Mouse (Mus musculus): ENCODE results near the gene Bcas3.
A peak's percentile ranks its signal among the peaks of the same experiment; 100 is the strongest.

Gene Bcas3

DNA sequence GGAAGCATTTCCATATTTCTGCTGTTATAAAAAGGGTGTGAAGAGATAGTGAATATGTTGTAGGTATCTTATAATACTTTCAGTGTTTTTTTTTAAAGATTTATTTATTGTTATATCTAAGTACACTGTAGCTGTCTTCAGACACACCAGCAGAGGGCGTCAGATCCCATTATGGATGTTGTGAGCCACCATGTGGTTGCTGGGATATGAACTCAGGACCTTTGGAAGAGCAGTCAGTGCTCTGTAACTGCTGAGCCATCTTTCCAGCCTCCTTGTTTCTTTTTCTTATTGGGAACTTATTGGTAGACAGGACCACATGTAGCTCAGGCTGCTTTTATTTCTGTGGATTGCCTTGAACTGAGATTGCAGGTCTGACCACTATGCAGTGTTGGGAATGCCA lies 27.1 kb downstream of the Bcas3 start:
- no peak for DNase-seq

DNA sequence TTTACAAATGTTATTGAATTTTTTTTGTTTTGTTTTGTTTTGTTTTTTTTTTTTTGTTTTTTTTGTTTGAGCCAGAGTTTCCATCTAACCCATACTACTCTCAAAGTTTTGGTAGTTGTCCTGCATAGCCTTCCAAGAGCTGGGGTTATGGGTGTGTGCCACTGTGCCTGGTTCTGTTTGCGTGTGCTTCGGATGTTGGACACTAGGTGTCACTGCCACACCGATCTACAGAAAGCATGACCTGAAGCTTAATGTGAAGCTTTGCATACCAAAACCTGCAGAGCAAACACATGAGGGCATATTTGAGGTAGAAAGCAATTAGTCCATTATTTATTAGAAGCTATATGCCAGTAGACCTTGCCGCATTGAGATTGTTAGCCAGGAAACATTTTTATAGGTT lies 29.1 kb downstream of the Bcas3 start:
- DNase-seq = peak; percentile 54

DNA sequence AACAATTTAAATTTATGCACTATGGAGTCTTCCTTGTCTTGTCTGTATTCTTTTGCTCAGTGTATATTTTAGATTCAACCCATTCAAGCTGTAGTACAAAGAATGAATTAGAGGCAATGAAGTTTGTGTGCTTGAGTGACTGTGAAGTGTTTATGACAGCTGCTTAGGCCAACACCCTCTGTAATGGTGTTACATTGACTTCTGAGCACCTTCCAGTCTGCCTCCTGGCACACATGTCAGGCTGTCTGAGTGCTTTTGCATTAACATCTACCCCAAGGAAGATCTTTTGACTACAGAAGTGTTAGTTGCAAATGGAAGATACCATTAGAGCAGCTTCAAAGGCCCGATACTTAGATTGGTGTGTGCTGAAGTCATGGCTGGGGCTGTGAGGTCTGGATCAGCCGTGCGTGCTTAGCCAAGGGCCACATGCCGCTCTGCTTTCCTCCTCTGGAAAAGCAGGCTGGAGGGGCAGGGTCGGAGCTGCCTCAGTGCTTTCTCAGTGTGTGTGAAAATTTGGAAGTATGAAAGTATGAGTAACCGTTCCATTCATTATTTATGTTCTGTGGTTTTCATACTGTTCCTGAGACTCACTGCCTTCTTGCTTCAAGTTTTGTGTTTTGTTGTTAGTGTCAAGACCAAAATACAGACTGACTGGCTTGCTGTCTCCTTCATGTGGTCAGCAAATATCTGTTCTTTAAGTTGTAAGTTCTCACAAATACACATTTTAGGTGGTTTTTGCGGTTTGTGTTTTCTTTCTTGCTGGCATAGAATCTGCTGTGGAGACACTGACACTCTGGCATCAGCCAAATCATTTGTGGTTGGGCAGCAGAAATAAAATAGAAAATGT lies 31.2 kb downstream of the Bcas3 start:
- no peak for DNase-seq

DNA sequence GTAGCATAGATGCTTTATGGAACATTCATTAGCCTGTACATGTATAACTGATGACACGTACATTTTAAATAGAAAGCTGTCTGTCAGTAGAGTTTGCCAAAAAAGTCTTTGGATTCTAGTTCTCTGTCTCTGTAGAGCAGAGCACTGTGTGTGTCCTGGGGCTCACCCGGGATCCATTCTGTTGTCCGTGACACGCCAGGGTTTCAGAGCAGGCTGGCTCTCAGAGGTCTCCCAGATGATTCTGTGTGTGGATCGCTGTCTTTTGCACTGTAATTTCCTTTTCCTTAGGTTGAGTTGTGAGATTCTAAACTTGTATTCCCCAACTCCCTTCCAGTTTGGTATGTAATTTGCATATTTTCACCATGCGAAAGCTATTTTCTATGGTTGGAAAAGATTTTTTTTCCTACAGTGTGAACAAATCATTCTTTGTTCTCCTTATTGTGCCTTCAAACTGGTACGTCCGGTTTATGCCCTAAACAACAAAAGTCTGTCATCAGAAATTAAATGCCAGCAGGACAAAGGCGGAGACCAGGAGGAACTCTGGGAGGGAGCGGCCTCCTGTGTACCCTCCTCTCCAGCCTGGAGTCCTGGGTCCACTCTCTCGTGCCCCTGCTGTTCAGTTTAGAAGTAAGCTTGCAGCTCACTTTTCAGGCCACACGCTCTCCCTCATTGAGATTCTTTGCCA lies 39.4 kb downstream of the Bcas3 start:
- no peak for DNase-seq

DNA sequence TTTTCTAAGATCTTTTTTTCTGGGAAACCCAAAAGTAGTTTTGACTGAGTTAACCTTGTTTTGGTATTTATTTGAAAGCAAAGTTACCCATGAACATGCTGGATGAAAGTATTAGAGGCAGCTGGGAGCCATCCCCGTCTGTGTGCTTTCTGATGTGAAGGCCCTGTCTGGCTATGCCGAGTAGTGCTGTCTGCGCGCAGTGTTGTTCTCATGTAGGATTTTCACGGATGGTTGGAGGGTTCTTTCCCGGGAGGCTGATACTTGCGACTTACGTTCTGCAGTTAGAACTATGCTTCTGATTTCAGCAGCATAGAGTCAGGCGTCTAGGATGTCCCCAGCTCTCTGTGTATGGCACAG lies 39.9 kb downstream of the Bcas3 start:
- no peak for DNase-seq

DNA sequence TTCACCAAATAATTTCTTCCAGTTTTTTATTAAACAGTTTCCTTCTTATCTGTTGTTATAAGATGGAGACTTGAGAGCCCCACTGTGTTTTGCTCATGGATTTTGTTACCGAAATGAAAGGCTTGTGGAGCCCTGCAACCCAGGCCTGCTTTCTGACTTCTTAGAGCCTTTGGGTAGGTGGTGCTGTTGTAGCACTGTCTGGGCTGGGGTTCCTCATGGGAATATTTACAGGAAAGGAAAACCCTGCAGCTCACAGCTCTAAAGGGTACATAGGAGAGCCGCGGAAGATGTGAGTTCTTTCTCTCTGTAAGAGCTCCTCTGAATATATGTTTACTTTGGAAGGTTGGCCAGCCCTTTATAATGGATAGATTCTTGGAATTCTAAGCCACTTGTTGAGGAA lies 41.0 kb downstream of the Bcas3 start:
- no peak for DNase-seq

DNA sequence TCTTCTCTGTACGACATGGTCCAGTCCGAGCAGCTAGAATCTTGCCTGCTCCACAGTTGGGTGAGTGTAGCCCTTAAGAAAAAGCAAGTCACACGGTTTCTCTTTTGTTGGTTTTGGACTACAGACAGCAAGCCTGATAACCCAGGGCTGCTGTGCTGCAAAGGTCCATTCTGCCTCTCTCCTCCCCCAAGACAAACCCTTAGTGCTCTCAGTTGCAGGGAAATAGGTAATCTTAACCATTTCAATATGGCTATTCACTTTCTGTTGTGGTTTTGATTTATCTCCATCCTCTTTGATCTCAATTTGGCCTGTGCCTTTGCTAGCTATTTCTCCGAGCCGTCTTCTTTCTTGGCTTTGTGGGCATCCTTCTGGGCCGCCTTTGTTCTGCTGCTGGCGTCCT lies 42.4 kb downstream of the Bcas3 start:
- no peak for DNase-seq

DNA sequence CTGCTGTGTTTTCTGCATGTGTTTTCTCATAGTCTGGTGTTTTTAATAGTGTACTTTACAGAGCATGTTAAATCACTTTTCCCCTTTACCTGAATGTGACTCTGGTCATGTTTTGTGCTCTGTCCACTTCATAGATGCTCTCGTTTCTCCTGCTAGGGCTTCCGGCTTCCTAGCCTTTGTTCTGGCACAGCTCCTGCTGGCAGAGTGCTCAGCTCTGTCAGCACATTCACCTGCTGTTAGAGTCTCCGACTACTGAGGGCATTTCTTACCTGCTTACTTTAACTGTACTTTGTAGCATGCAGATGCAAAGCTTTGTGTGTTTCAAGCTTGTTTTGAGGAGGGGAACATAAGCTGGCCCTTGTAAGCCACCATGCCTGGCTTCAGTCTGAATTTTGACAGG lies 53.6 kb downstream of the Bcas3 start:
- DNase-seq = peak; percentile 54

DNA sequence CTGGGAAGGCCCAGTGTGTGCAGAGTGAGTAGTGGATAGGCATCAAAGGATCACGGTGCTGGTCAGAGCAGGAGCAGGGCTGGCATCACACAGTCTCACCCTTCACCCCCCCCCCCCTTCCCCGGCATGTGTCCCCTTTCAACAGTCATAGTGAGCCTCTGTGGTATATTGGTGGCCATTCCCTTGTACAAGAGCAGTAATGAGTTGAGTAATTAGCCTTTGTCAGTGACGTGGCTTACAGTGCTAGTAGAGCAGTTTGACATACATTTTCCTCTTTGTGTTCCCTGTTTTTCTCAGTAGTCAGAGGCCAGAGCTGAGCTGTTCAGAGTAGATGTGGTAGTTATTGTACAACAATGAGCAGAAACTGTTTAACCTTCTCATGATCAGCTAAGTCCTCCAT lies 54.7 kb downstream of the Bcas3 start:
- no peak for DNase-seq

DNA sequence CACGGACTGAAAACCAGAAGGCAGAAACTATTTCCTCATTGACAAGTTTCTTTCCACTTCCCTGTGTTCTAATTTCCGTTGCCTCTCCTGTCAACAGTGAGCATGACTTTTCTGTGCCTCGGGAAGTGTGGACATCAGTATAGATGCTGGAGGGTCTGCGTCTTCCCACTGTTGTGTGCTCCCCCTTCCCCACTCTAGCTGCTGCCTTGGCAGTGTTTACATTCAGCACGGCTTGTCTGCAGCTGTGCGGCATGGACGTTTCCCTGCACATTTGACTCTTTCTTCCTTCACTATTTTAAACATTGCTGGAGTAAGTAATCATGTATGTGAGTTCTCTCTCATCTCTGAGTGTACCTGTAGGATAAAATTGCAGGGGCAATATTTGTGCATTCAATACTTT lies 59.4 kb downstream of the Bcas3 start:
- no peak for DNase-seq

DNA sequence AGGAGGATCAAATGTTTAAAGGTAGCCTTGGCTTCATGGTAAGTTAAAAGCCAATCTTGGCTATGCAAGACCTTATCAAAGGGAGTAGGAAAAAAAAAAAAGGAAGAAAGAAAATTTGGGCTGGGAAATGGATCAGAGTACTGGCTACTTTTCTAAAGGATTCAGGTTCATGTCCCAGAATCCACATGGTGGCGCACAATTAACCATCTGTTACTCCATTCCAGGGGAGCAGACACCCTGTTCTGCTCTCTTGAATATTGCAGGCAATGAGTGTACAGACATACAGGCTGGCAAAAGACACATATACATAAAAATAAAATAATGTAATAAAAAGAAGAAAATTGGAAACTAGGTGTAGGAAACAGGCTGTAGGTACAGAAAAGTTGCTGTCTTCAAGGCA lies 61.5 kb downstream of the Bcas3 start:
- DNase-seq = peak; percentile 20

DNA sequence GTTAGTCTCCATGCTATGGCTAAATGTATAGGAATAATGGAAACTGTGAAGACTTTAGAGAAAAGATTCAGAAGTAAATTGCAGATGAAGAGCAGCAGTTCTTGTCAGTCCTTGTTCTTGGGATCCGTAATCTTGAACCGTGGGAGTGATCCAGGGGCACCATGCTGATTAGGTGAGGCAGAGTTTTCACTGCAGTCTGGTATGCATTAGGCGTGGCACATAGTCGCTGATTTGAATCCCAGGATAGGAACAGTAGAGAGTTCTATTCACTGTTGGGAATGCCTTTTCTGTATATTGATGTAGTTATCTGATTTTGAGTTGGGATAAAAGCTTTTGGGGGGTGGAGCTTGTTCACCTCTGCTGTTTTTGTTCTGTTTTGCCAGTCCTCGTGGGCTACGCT lies 74.4 kb downstream of the Bcas3 start:
- DNase-seq = no peak

DNA sequence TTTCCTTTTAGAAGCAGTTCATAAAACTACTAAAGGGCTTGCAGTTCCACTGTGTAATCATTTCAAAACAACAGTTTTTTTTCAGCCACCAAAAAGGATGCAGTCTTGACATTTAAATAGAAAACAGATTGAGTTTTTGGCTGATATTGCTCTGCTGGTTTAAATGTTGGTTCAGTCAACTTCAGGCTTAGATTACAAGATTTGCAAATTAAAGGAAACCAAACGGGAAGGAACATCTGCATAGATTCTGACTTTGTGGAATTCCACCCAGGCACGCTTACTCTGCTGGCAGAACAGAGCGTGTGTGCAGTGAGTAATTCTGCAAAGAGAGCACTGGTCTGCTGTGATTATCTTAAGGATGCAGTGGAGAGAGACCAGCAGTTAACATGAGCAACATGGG lies 75.3 kb downstream of the Bcas3 start:
- DNase-seq = no peak

DNA sequence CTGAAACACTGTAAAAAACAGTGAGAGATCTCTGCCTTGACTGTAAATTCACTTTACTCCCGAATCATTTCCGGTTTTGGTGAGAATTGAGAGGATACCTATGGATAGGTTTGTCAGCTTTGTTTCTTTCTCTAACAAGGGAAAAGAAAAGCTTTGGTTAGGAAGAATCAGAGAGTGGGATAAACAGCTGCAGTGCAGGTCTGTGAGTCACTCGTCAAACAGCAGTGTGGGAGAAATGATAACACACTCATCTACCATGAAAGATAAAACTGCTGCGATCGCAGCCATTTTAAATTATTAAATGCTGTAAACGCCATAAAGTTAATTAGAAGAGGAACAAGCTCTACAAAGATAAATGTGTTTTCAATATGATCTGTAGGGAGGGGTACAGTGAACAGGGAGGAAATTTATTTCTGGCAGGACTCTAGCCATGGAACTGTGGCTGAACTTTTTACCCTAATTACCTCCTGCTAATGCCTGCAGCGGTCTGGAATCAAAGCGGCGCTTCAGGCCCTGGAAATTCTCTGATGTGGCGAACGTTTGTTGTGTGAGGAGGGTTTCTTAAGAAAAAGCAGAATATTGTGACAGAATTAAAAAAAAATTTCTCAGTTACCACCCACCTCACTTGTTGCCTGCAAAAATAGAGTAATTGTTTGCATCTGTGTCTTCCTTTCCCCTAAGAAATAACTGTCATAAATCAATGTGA lies 77.9 kb downstream of the Bcas3 start:
- no peak for DNase-seq

DNA sequence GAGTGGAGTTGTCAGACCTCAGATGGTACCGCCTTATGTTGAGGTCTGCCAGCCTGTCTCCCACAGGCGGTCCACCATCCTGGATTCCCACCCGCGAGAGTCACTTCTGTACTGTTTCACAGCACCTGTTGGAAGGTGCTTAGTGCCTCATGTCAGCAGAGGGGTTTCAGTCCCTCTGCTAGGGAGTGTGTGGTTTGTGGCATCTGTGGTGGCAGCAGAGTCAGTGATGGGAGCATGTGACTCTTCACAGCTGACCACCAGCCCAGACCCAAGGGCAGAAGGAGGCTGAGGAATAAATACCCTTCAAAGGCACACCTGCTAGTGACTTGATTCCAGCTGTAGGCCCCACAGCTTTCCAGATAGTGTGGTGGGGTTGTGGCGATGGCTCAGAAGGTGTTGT lies 94.4 kb downstream of the Bcas3 start:
- DNase-seq = no peak

DNA sequence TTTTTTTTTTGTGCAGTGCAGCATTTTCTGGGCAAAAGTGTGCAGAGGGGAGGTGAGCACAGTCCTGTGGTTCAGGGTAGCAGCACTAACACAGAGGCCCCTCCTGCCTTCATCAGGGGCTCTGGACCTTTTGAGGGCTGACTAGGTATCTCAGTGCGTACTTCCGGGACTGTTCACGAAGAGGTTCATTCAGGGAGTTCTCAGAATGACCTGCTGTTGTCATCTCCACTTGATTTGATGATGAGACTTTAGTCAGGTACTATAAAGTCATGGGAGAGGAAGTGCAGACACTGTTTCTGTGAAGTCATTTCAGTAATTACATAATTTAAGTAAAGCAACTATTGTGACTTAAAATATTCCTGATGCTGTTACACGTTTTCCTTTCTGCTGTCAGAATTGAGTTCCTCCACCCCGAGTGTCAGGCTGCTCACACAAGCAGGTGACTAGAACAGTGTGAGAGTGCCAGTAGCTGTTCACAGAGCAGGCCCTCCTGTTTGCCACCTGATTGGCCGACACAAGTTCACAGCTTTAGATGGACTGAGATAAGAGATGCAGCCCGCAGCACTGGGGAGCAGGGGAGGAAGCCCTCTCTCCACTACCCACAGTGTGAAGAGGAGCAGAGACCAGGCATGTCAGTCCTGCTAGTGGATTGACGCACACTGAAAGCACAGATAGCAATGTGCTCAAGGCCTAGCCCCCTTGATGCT lies 100.8 kb downstream of the Bcas3 start:
- no peak for DNase-seq

DNA sequence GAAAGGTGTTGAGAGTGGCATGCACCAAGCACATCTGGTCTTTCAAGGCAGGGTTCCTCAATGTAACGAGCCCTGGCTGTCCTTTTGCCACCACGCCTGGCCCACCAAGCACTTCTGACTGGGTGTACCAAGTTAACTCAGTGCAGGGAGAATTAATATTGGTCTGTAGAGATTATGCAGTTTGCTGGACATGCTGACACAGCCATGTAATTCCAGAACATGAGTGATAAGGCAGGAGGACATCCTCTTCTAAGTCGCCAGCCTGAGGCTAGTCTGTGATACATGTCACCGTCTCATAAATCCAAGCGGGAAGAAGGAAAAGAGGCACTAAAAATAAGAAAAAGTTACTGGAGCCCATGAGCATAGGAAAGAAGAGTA lies 101.3 kb downstream of the Bcas3 start:
- DNase-seq = no peak

DNA sequence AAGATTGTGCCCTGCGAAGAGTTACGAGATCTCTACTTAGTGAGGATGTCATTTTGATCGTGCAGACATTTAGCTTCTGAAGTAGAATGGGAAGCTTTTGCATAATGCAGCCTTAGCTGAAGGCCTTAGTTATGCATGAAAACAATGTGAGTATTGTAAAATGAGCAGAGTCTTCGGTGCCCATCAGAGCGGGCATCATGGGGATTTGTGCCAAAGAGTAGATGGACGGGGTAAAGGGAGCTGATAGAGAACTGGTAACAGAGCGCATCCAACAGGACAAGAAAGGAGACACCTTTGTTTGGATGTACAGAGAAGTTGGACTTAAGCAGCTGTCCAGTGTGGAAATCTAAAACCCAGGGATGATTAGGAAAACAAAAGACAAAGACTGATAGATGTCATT lies 108.6 kb downstream of the Bcas3 start:
- DNase-seq = no peak

DNA sequence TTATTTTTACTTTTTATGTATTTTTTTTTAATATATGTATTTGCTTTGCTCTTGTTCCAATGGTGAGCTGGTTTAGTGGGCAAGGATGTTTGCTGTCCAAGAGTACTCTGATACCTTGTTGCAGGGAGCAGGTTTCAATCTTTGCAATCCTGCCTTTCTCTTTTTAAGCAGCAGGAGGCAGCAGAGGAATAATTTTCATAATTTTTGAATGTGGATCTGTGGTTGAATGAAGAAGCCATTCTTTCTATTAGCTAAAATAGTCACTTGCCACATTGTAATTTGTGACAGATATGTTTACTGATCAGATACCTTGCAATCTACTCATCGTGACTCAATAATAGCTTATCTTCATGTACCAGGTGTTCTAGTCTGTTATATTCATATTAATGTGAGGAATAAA lies 116.6 kb downstream of the Bcas3 start:
- no peak for DNase-seq

DNA sequence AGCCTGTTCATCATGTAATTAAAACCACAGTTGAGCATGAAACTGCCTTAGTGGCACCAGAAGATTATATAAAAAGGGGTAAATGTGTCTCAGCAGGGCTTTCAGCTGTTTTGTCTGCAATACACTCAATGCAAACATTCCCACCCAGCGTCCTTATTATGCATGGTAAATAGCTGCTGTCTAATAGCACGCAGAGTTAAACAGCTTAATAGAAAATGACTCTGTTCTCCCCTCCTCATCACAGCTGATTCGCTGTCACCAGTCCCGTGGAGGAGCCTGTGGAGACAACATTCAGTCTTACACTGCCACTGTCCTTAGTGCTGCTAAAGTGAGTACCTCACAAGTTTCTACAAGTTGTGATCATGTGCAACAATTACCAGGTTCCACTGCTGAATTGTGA lies 117.5 kb downstream of the Bcas3 start:
- no peak for DNase-seq

DNA sequence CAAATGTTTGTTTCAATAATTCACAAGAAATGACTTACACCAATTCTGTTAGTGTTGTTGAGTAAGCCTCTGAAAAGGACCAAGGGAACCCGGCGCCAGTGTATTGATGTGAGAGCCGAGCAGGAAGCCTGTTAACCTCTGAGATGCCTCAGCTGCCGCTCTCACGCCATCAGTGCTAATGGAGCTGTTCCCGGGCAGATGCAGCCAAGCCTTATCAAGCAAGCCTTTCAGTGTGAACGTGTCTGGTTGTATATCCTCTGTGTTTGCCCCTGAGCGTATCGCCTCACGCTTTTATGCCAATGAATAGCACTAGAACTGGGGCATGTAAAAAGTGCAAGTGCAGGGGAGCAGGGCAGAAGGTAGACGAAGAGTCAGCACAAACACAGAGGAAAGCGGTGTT lies 121.4 kb downstream of the Bcas3 start:
- DNase-seq = no peak

DNA sequence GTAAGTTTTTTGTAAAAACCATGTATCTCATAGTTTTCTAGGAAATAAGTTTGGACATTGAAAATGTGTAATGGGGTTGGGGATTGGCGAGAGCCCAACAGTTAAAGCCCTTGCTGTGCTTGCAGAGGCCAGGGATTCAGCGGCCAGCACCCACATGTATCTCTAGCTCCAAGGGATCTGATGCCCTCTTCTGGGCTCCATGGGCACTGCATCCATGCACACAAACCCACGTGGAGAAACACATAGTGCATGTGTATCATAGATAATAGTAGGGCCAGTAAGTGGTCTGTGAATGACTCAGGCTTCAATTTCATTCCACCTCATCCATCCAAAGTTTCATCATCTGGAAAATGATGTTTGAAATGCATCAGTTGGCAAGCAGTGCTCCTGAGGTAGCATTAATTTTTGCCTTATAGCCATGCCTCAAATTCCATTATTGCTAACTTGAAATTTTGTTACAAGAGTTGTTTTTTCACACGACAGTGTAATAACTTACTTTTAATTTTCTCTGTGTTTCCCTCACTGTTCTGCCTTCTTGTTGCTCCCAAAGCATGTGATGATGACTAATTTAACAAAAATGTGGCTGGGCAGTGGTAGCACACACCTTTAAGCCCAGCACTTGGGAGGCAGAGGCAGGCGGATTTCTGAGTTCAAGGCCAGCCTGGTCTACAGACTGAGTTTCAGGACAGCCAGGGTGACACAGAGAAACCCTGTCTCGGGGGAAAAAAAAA lies 129.9 kb downstream of the Bcas3 start:
- DNase-seq = no peak

Data from cerebellum, adult 11 months (tissue).